Mouse (Mus musculus): Measurements from ENCODE around the gene Herc6.

Gene Herc6

DNA sequence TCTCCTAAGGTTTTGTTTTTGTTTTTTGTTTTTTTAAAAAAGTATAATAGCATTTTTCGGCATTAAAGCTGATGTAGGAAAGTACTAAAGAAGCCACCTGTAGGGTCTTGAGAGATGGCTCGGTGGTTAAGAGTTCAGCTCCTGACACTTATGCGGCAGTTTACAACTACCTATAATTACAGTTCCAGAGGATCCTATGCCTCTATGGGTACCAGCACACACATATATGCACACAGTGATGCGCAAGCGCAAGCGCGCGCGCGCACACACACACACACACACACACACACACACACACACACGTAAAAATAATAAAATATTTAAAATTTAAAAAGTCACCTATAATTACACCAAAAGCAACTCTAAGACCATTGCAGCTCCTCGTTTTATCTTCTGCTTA, 795 bp downstream of the Herc6 start:
- DNase-seq (ENCODE audit: low read depth) = no peak

DNA sequence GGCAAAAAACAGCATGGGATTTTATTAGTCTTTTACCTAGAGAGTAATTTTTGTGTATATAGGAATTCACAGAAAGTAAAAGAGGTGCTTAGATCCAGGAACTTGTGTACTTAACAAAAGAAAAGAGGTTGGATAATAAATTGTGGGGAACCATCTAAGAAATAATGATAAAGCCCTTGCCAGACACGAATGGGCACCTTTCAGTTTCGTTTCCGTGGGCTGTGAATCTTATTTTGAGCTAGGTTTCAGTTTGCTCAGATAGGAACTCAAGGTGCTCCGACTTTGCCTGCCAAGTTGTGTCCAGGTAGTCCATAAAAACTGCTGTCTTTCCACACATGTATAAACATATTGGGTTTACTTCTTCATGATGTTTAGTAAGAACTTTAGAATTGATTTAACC, 1.6 kb downstream of the Herc6 start:
- no peak for DNase-seq (ENCODE audit: low read depth)

DNA sequence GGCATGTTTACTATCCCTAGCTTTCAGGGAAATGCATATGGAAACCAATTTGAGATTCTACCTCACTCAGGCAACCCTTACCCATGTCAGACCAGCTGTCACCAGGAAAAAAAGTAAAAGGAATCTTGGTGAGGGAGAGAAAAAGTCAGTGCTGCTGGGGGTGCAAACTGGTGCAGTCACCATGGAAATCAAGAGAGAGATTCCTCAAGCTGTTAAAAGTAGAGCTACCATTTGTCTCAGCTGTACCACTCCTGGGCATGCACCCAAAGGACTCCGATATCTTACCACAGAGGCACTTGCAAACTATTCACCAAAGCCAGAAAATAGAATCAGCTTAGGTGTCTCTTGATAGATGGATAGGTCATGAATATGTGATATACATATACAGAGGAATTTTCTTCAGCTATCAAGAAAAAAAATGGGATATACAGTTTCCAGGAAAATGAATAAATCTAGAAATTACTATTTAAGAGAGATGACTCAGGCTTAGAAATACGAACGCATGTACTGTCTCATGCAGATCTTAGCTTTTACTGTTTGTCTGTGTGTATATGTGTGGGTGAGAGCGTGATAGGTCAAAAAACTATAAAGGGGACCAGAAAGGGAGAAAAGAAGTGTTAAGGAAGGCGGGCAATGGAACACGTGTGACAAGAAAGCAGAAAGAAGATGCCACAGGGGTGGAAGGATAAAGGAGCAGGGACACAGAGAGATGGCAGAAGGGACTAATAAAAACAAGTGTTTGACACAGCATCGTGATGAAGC, 24.9 kb downstream of the Herc6 start:
- no peak for DNase-seq (ENCODE audit: low read depth)

DNA sequence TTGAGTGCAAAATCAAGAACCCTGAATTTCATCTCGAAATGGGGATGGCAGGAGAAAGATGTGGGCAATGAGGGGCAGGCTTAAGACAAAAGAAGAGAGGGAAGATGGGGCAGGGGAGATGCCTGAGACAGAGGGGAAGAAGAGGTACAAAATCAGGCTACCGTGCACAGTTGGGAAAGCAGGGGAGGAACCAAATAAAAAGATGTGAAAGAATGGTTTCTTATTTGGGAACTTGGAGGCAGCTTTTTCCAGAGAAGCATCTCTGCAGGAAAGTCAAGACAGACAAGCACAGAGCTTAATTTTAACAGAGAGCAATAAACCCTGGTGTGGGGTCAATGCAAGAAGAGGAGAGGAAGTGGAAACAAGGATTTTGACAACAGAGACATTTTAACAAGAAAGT, 27.2 kb downstream of the Herc6 start:
- no peak for DNase-seq (ENCODE audit: low read depth)

DNA sequence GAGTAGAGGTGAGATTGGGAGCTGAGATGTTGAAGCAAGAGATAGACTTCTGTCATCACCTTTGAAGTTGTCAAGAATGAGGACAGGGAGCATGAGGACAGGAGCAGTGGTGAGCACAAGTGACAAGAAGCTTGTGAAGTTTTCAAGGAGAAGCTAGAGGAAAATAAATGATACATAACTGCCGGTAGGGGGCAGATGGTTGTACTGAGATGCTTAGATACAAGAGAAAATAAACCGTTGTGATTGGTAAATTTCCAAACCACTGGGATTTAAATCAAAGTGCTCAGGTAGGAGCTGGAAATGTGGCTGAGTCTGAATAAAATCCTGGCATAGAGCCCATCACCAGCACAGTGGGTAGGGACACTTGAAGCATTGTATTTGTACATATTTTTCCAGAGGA, 28.8 kb downstream of the Herc6 start:
- DNase-seq (ENCODE audit: low read depth) = no peak

DNA sequence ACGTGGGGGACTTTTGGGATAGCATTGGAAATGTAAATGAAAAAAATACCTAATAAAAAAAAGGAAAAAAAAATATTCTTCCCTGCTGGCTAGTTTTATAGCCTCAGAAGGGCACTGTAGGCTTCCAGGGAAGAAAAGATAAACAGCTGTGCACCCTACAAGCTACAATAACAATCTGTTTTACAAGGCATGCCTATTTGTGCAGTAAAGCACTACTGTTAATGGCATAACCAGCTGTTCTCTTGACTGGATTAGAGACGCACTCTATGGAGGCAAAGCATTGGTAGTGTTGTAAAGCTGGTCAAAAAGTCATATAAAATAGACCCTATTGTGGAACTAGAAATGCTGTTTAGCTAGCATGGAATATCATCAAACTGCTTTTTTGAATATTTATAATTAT, 35.0 kb downstream of the Herc6 start:
- DNase-seq (ENCODE audit: low read depth) = no peak

DNA sequence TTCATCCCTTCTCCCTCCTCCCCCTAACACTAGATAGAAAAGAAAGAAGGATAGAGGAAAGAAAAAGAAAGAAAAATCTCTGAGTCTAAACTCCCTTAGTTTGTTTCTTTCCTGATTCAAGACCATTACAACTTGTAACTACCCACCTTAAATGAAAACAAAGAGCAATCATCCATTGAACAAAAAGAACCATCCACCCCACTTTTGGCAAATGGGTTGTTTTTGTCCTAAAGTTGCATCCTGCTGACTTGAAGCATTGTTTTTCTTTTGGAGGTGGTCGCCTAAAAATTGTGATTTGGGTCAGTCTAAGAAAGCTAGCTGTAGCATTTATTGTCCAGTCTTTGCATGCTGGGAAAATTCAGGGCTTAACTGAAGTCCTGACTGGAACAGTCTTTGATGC, 58.7 kb downstream of the Herc6 start:
- DNase-seq (ENCODE audit: low read depth) = no peak

DNA sequence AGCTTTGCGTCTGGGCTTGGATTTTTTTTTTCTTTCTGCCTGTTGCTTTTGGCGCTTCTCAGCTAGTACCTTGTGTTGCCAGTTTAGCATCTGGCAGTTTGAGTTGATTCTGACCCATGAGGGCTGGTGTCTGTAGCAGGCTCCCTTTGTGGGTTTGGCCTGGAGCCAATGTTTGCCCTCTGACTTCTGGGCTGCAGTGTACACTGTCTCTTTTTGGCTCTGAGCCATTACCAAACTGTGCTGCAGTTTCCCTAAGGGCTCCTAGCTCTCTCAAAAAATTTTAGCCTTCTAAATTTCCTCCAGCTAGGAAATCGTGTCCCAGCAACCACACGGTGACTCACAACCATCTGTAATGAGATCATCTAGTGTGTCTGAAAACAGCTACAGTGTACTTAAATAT, 61.0 kb downstream of the Herc6 start:
- DNase-seq (ENCODE audit: low read depth) = peak; percentile 77

DNA sequence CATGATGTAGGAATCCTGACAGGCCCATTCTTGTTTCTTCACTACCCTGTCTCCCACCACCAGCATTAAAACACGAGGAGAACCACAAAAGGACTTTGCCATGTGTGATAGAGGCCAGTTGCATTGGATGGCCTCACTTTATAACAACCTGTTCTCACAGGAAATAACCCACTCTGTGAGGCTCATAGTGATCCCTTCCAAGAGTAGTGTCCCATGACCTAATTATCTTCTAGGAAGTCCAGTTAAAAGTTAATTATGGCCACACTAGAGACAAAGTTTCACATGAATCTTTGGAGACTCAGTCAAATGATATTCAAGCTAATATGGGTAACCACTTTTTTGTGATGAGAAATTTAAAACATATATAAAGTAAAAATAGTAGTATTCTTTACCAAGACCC, 66.5 kb downstream of the Herc6 start:
- DNase-seq (ENCODE audit: low read depth) = no peak

DNA sequence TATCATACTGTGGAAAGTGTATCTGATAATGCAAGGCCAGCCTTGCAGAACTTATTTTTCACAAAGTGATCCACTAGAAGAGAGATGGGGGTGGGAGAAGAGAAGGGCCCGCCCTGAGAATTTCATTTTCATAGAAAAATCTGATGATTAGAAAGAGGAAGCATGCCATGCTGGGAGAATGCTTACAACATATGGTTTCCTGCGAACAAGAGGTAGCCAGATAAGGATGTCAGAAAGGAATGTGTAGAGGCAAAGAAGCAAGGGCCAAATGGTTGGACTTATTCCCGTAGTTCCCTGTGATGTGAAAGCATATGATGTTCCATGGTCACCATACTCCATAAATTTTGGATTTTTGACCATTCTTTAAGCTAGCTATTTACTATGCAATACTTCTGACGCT, 80.5 kb downstream of the Herc6 start:
- DNase-seq (ENCODE audit: low read depth) = no peak

DNA sequence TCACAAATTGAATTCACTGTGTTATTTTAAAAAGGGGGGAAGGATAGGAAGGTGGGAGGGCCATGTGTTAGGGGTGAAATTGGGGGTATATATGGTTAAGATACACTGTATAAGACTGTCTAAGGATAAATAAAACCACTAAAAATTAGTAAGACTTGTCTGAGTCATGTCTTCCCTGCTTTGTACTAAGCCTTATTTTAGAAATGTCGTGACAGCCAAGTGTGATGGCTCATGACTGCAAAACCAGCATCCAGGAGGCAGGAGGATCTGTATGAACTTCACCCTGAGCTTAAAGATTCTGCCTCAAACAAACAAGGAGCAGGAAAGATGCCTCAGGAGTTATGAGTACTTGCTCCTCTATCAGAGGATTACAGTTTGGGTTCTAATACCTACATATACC, 103.4 kb downstream of the Herc6 start:
- no peak for DNase-seq (ENCODE audit: low read depth)

DNA sequence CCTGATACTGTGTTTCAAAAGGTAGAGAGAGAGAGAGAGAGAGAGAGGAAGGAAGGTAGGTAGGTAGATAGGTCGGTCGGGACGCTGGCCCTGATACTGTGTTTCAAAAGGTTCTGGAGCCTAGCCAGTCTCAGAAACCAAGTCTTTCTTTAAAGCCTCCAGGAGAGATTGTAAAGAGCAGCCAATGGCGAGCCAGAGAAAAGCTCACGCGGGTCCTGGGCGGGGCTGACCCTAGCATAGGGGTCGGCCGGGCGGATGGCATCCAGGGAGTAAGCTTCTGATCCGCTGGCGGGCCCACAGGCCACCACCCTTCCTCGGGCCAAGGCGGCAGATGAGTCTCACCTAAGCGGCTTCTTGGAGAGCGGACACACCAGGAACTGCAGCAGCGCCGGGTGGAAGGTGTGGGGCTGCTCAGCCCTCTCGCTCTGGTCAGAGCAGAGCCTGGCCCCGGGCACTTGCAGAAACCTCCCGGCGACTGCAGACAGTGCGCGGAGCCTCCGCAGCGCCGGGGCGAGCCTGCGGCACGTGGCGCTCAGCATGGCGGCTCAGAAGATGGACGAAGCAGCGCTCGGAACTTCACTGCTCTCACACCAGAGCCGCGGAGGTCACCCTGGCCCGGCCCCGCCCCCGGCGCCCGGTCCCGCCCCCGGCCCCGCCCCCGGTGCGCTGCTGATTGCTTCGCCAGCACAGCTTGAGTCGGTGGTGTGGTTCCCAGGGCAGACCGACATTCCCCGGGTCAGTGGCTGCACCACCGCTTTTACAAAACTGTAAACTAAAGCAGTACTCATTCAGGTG, 110.9 kb downstream of the Herc6 start, which contains the start of gene Pyurf:
Pyurf (minus strand) TSS at position 612 of the 795 bp plus-strand sequence.
- peak; percentile 73 for DNase-seq (ENCODE audit: low read depth)

DNA sequence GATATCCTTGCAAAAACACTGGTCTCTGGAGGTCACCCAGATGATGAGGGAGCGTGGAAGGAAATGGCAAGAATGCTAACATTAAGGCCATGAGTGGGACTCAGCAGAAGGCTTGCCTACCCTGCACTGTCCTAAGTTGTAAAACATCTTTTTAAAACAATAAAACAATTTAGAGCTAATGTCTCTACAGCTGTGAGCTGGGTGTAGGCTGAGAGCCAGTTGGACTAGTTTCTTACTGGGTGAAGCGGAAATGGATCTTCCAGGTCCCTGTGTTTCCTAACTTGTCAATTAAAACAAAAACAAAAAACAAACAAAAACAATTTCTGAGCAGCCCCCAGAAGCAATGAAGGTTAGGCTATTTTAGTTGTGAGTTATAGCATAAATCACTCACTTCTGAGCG, 112.3 kb downstream of the Herc6 start:
- no peak for DNase-seq (ENCODE audit: low read depth)

DNA sequence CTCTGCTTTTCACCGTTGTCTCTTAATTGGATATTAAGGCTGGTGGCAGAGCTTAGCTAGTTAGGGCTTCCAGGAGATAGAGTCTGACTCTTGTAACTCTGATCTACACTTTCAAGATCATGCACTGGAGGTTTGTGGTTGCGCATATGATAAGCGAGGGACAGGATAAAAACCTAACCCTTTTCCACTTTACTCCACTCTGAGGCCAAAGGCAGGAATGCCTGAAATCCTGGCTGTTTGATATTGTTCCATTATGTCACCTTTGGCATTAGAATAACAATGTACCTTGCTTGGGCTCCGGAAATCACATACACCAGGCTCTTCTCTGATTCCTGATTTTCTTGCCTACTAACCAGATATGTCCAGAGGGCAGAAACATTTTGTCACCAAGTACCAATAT, 120.9 kb downstream of the Herc6 start:
- DNase-seq (ENCODE audit: low read depth) = no peak

DNA sequence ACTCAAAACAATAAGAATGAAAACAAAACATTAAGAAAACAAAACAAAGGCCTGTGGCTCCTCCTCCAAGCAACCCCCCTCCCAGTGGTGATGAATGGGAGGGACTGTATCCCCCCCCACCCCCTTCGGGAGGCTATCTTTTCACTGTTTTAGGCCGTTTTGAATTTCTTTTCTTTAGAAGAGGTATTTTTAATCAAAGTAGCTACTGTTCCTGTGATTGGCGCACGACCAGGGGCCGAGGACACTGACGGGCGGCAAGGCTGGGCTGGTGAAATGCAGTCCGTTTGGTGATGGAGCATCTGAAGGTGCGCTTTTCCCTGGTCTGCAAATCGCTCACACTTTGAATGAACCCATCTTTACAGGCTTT, 121.6 kb downstream of the Herc6 start, which contains the start of gene Lancl2:
Lancl2 (plus strand) TSS at position 165 of the 367 bp plus-strand sequence.
- DNase-seq (ENCODE audit: low read depth) = no peak

DNA sequence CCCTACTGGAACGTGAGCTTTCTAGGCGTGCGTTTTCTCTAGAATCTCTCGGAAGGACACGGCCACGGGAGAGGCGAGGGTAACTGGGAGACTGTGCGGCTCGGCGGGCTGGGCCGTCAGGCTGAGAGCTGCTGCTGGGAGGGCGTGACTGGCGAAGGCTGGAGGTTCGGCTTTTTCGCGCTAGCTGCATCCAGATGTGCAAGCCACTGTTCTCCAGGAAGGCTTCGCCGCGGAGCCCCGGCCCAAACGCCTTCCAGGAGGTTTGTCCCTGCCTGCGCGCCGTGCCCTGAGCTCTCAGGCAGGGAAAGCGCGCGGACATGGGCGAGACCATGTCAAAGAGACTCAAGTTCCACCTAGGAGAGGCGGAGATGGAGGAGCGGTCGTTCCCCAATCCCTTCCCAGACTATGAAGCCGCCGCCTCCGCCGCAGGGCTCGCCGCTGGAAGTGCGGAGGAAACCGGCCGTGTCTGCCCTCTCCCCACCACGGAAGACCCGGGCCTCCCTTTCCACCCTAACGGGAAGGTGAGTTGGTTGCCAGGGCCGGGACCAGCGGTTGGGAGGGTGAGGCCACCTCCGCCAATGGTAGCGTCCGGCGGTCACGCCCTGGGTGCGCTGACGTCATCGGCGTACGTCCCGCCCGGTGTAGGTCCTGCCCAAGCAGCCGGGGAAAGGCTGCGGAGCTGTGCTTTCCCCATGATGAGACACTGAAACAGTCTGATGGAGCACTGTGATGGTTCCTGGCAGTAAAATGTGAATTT, 122.1 kb downstream of the Herc6 start:
- peak; percentile 82 for DNase-seq (ENCODE audit: low read depth)

DNA sequence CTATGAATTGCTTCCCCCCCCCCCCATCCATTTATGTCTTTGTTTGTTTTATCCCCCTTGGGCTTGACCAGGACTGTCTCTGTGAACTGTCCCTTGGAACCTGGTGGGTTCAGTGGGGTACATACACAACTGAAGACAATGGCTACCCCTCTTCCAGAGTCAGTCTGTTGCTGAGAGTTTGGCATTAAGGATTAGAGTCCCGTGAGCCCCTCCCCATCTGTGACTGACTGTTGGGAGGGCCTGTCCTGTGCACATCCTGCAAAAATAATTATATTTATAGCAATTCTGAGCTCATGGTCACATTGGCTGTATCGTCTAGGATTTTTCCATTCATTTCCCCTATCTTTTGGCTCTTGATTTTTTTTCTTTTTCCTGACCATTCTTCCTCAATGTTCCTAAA, 122.9 kb downstream of the Herc6 start:
- no peak for DNase-seq (ENCODE audit: low read depth)

DNA sequence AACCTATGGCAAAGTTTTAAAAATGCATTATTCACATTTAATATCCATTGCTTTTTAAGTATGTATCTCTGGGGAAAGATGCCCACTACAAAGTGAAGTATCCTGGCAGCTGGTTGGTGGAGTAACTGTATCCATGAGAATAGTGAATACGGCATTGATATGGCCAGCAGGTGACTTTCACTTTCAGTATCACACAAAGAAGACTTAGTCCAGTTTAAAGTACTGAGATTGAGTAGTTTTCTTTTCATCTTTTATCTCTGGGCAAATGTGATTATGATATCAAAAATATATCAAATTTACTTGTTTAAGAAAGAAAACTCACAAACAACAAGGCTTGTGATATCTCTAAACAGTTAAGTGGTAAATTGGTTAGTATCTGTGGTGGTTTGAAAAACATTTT, 125.9 kb downstream of the Herc6 start:
- DNase-seq (ENCODE audit: low read depth) = no peak

DNA sequence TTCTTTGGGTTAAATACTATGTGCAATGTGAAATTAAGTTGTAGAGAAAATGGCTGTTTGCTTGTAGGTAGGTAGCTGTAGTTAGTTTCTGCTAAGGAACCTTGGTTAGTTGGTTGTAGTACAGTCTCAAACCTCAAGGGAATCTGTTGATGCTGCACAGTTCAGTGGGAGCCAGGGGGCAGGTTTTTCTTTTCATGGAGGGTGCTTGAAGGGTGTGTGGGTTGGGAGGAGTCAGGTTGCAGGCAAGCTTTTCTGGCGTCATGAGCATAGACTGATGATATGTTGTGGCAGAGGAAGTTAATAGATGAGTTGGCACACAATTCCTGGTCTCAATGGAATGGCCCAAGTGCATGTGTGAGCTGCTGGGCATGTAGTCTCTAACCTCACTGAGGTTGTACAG, 130.9 kb downstream of the Herc6 start:
- DNase-seq (ENCODE audit: low read depth) = no peak
